Mouse (Mus musculus) erythroblast, embryonic 14.5 days (primary cell): ENCODE measurements around the gene Sh3glb1. TPM values are rescaled to one million over a fixed set of nuclear protein-coding genes. Genes with fewer than 3 reads are reported as not detected.

Experiments used
- H3K27me3 ChIP-seq: 2 replicates; pipeline ENCODE4 v1.6.1; 2012; ENCODE audit warnings: inconsistent platforms; ENCODE audit not compliant: control insufficient read depth
- H3K36me3 ChIP-seq: 2 replicates; pipeline ENCODE4 v1.6.1; 2012; ENCODE audit warnings: mild to moderate bottlenecking, inconsistent platforms; ENCODE audit not compliant: control insufficient read depth
- H3K4me1 ChIP-seq: 2 replicates; pipeline ENCODE4 v1.6.1; 2012; ENCODE audit warnings: inconsistent platforms; ENCODE audit not compliant: control insufficient read depth
- H3K4me3 ChIP-seq: replicated peaks from 2 replicates; pipeline ENCODE3; 2012; ENCODE audit warnings: moderate library complexity, mild to moderate bottlenecking, inconsistent platforms
- H3K9me3 ChIP-seq: 2 replicates; pipeline ENCODE4 v1.6.1; 2012; ENCODE audit warnings: low read length, inconsistent platforms, mixed read lengths; ENCODE audit not compliant: control insufficient read depth
- GATA1 ChIP-seq: IDR thresholded peaks from 2 replicates; pipeline ENCODE4 v1.6.1; 2012; ENCODE audit warnings: low read length, inconsistent platforms, mixed read lengths
- TAL1 ChIP-seq: IDR thresholded peaks from 3 replicates; pipeline ENCODE4 v1.6.1; 2012; ENCODE audit warnings: low read length, inconsistent platforms, mixed read lengths
- polyA plus RNA-seq: library from polyadenylated mRNA; stranded (reverse); fragments of >175 nt; gene quantifications from 2 replicates; pipeline ENCODE4 v1.2.3, GENCODE M21; 2012

Sh3glb1 gene
- polyA plus RNA-seq, 1 experiment: 16.1 TPM

DNA sequence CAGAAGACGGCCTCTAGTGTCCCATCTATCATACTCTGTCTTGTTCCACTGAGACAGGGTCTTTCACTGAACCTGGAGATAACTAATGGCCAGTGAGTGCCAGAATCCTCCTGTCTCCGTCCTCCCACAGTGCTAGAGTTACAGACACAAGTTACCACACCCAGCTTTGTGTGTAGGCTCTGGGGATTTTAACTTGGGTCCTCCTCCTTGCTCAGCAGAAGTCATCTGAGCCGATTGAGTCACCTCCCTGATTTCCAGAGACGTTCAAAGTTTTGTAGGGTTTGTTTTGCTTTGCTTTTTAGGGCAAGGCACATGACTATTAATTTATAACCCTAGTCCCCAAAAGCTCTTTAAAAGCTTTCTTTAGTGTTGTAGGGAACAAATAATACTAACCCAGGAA, 41.0 kb downstream of the Sh3glb1 start:
- H3K4me1 ChIP-seq: peaks cover 99% of the 10 kb centered on the region
- TF ChIP-seq GATA1: no peak
- no peak for TF ChIP-seq TAL1
- peaks cover 26% of the 10 kb centered on the region for H3K36me3 ChIP-seq
- no peaks in the 10 kb centered on the region for H3K27me3 ChIP-seq
- no peak overlapping the region for H3K4me3 ChIP-seq
- H3K9me3 ChIP-seq: no peaks in the 10 kb centered on the region

DNA sequence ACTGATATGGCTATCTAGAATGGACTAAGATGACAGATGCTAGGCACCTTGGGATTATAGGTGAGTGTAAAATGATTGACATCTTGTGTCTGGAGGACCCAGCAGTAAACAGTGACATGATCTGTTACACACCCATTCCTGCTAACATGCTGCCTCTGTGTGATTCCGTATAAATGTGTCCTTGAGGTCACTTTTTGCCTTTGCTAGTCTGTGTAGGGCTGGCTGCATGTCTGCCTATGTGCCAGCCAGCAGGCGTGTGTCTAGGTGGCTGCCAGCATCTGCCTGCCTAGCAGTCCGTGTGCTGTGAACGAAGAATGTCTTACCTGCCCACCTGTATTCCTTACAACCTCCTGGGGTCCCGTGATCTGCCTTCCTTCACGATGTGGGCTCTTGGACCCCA, 42.4 kb downstream of the Sh3glb1 start:
- Histone ChIP-seq H3K27me3 (no peaks in the 10 kb centered on the region), H3K4me1 (peaks cover 99% of the 10 kb centered on the region), H3K36me3 (peaks cover 12% of the 10 kb centered on the region), H3K4me3 (no peak overlapping the region), H3K9me3 (no peaks in the 10 kb centered on the region)
- TF ChIP-seq TAL1: no peak
- TF ChIP-seq GATA1: no peak

DNA sequence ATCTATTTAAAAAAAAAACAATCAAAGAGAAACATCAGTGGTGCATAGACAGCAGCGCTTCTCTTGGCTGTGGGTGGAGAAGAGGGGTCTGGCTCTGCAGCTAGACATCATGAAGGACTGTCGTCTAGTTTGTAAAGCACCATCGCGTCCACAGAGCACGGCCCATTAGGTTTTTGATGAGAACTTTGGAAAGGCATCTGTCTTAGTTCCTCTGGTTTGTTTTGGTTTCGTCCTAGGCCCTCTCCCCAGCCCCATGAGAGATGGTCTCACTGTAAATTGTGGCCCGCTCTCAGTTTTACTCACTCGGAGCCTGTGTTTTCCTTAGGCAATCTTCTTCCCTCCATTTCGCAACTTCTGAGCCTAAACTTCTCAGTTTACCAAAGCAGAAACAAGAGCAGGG, 43.9 kb downstream of the Sh3glb1 start:
- peaks cover under 1% of the 10 kb centered on the region for H3K36me3 ChIP-seq
- no peaks in the 10 kb centered on the region for H3K27me3 ChIP-seq
- no peak overlapping the region for H3K4me3 ChIP-seq
- peaks cover 99% of the 10 kb centered on the region for H3K4me1 ChIP-seq
- TF ChIP-seq TAL1 (no peak), GATA1 (no peak)
- no peaks in the 10 kb centered on the region for H3K9me3 ChIP-seq

DNA sequence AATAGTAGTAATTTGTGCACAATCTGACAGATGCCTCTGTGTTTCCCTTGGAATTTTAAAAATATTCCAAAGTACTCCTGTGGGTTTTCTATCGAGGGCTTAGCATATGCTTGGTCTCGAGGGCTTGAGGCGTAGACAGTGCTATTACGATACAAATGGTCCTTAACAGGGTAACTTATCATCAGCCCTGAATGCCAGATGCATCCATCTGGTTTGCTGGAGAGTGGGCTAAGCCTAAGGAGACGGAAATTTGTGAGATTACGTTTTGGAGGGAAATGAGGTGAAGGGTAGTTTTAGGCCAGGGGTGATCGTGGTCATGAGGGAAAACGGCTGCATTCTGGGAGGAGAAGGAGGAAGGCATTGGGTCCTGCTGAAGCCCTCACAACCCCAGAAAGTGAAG, 48.1 kb downstream of the Sh3glb1 start:
- H3K27me3 ChIP-seq: no peaks in the 10 kb centered on the region

DNA sequence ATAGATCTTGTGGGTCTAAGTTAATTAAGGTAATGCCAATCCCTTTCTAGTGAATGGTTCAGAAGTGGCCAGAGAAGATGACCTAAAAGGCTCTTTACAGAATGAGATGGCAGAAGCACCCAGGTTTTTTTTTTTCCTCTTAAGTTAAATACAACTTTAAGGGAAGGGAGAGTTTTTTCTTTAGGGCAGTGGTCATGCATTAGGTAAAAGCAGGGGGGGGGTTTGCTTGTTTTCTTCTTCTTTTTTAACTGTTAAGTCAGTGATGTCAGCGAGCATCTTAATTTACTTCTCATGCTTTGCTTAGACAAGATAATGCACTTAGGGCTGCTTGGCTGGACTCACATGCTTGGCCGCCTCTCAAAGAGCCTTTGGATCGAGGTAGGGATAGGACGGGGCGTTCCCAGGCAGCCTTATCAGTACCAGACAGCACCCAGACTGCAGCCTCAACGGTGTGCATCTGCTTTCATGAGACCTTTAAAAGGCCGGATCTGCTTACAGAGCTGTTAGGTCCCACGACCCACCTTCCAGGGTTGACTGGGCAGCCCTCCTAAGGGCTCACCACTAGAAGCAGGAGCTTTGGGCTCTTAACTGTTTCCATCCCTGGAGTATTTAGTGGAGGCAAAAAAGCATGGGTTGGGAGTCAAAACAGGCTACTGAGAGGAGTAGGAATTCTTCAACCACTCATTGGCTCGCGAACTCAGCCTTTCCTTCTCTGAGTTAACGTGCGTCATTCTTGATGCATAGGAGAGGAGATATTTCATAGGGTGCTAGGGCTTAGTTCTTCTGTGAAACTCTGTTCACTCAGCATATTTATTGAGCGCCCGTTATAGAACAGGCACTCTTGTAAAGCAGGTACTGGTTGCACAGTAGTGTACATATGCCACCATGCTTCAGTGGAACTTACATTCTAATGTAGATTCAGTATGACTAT, 49.9 kb downstream of the Sh3glb1 start:
- Histone ChIP-seq H3K4me3 (peak overlapping the region; percentile 50), H3K4me1 (peaks cover 97% of the 10 kb centered on the region), H3K36me3 (no peaks in the 10 kb centered on the region; the same call in 1 of the 2 replicates), H3K9me3 (no peaks in the 10 kb centered on the region), H3K27me3 (no peaks in the 10 kb centered on the region)
- TF ChIP-seq TAL1: peak; percentile 95
- TF ChIP-seq GATA1: peak; percentile 94

More for the DNA sequence above, 48.1 kb downstream of the Sh3glb1 start:
- Histone ChIP-seq H3K4me1 (peaks cover 99% of the 10 kb centered on the region), H3K36me3 (no peaks in the 10 kb centered on the region; the same call in 1 of the 2 replicates), H3K4me3 (peak overlapping the region; percentile 11), H3K9me3 (no peaks in the 10 kb centered on the region)
- TF ChIP-seq TAL1: no peak
- no peak for TF ChIP-seq GATA1

DNA sequence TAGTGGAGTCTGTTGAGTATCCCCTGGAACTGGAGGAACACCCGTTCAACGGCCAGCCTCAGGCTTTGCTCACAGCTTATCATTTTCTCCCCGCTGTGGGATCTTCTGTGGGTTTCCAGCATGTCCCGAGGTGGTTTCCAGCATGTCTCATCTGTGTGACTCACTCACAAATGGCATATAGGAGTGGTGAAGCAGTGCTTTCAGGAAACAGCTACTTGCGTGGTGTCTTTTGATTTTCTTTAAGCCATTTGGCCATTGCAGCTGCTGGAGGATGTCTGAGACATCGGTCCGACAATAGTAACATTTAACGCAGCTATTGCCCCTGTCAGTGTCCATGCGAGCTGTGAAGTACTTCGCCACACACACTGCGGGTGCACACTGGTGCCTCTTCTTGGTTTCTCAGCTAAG, 50.7 kb downstream of the Sh3glb1 start:
- peaks cover 97% of the 10 kb centered on the region for H3K4me1 ChIP-seq
- H3K4me3 ChIP-seq: peak overlapping the region; percentile 41

DNA sequence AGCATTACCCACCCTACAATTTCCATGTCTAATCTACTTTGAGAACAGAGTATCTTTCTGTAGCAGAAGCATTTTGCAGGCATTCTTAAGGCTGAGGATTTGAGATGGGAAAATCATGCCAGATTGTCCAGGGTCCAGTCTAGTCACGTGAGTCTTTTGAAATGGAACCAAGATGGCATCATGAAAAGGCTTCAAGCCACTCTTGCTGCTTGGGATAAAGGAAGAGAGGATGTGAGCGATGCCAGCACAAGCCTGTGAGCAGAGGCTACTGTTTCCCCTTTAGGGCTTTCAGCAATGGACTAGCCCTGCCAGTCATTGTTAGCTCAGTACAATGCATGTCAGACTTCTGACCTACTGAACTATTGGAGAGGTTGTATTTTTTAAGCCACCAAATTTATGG, 51.2 kb downstream of the Sh3glb1 start:
- Histone ChIP-seq H3K27me3 (no peaks in the 10 kb centered on the region), H3K4me1 (peaks cover 96% of the 10 kb centered on the region), H3K9me3 (peaks cover under 1% of the 10 kb centered on the region; the same call in 1 of the 2 replicates), H3K4me3 (no peak overlapping the region), H3K36me3 (peaks cover under 1% of the 10 kb centered on the region; the same call in 1 of the 2 replicates)
- TF ChIP-seq TAL1: no peak
- TF ChIP-seq GATA1: no peak

More for the DNA sequence above, 50.7 kb downstream of the Sh3glb1 start:
- Histone ChIP-seq H3K36me3 (no peaks in the 10 kb centered on the region; the same call in 1 of the 2 replicates), H3K9me3 (no peaks in the 10 kb centered on the region), H3K27me3 (no peaks in the 10 kb centered on the region)
- TF ChIP-seq GATA1 (no peak), TAL1 (no peak)

DNA sequence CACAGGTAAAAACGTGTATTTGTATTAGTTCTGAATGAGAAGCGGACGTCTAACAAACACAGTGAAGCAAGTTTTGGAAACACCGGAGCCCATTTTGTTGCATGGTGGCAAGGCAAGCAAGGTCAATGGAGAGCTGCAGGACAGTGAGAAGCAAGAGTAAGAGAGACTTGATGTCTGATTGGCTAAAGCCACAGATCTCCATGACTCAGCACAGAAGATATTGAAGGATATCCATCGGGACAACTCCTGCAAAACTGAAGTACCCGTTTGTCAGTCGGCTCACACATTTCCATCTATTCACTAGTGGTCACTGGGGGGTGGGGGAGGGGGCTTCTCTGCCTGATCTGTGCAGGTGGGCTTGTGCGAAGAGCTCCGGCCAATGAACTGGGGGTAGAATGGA, 52.1 kb downstream of the Sh3glb1 start:
- TF ChIP-seq TAL1 (no peak), GATA1 (no peak; the same call in 1 of the 2 replicates)
- Histone ChIP-seq H3K36me3 (peaks cover 2% of the 10 kb centered on the region; the same call in 1 of the 2 replicates), H3K27me3 (no peaks in the 10 kb centered on the region), H3K4me3 (peak overlapping the region; percentile 37), H3K4me1 (peaks cover 96% of the 10 kb centered on the region), H3K9me3 (peaks cover 3% of the 10 kb centered on the region; the same call in 1 of the 2 replicates)

DNA sequence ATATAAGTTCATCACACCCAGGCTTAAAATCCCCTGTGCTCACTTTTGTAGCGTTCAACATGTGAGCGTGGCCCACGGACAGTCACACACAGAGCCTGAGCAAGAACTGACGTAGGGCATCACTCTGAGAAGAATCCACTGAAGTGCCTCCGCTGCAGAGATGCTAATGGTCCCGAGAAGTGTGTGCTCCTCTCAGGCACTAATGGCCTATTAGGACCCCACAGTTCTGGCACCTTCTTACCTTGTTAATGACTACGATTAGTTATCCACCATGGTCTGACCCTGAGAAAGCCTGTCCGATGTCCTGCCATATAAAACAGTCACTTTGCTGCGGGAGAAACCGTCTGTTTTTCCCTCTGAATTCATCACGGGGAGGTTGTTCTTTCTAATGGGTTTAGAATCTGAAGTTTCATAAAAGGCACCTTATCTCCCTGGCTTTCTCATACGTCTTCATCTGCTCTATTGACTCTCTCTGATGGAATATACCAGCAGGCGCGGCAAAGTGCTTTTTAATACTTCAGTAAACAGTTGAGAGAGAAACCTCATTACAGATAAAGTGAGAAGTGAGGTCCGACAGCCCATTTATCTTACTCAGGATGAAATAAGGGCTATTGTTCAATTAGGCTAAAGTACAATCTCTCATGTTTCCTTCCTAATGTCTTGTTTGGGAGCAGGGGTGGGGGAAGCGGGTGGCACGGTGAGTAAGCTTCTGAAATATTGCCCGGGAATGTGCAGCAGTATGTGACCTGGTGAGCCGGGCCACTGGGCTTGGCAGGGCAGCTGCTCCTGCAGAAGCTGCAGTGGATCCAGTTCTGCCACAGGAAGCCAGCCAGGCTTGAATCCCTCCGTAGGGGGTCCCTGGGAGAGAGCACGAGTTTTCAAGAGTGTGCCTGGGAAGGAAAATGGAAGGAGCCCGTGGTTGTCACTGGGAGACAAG, 55.5 kb downstream of the Sh3glb1 start:
- Histone ChIP-seq H3K9me3 (peaks cover 3% of the 10 kb centered on the region; the same call in 1 of the 2 replicates), H3K4me3 (no peak overlapping the region), H3K4me1 (peaks cover 85% of the 10 kb centered on the region), H3K36me3 (peaks cover 4% of the 10 kb centered on the region; the same call in 1 of the 2 replicates), H3K27me3 (no peaks in the 10 kb centered on the region)
- no peak for TF ChIP-seq TAL1
- TF ChIP-seq GATA1: no peak
